Mouse (Mus musculus) neural tube, embryonic 11.5 days (tissue): ENCODE data around the gene Cotl1. TPM values are rescaled to one million over a fixed set of nuclear protein-coding genes. Genes with fewer than 3 reads are reported as not detected.
"Not testable (repeated sequence)": the region's sequence is repeated elsewhere in the genome, so short reads cannot be mapped to it uniquely, and the experiment has no call there.

Experiments used
- ATAC-seq: fragments of 200-750 bp; cut with Nextera tagmentation; 2 replicates; pipeline ENCODE4 v1.8.0; 2017; ENCODE audit warnings: moderate number of reproducible peaks, mild to moderate bottlenecking, moderate TSS enrichment, moderate library complexity; ENCODE audit not compliant: insufficient read depth, low FRiP score, low TSS enrichment
- DNase-seq: peaks from one replicate; pipeline ENCODE4 v3.0.0-alpha.2; 2015; ENCODE audit warnings: low spot score
- H3K27ac ChIP-seq: fragments of 300-500 bp; sonication (generic); 2 replicates; pipeline ENCODE4 v1.5.1; 2014; ENCODE audit warnings: low read depth, mild to moderate bottlenecking, low read length
- H3K27me3 ChIP-seq: fragments of 300-500 bp; sonication (generic); 2 replicates; pipeline ENCODE4 v1.6.1; 2014; ENCODE audit warnings: mild to moderate bottlenecking, low read length, mixed read lengths; ENCODE audit not compliant: control insufficient read depth, insufficient read depth
- H3K36me3 ChIP-seq: fragments of 300-500 bp; sonication (generic); 2 replicates; pipeline ENCODE4 v1.6.1; 2014; ENCODE audit warnings: mild to moderate bottlenecking, low read length, moderate library complexity, mixed read lengths; ENCODE audit not compliant: control insufficient read depth, insufficient read depth
- H3K4me1 ChIP-seq: fragments of 300-500 bp; sonication (generic); 2 replicates; pipeline ENCODE4 v1.6.1; 2014; ENCODE audit warnings: low read length, mixed read lengths; ENCODE audit not compliant: control insufficient read depth, insufficient read depth
- H3K4me2 ChIP-seq: fragments of 300-500 bp; sonication (generic); 2 replicates; pipeline ENCODE4 v1.6.1; 2014; ENCODE audit warnings: low read depth, mild to moderate bottlenecking, moderate library complexity
- H3K4me3 ChIP-seq: fragments of 300-500 bp; sonication (generic); 2 replicates; pipeline ENCODE4 v1.5.1; 2014; ENCODE audit warnings: low read depth, low read length
- H3K9ac ChIP-seq: fragments of 300-500 bp; sonication (generic); 2 replicates; pipeline ENCODE4 v1.6.1; 2014; ENCODE audit warnings: mild to moderate bottlenecking, low read length
- H3K9me3 ChIP-seq: fragments of 300-500 bp; sonication (generic); 2 replicates; pipeline ENCODE4 v1.6.1; 2016; ENCODE audit warnings: low read length; ENCODE audit not compliant: control insufficient read depth
- WGBS: fragments of 180-500 bp; shearing (Covaris S2); extraction: QIAGEN DNeasy Blood & Tissue Kit; methylation state at CpG from one replicate; pipeline ENCODE4 v1.1.7; 2014; 5-methylcytosine and 5-hydroxymethylcytosine counted together
- polyA plus RNA-seq: library from polyadenylated mRNA; unstranded; fragments of >200 nt; fragmentation: Nextera tagmentation; extraction: Ambion mirVana; gene quantifications from 2 replicates; pipeline ENCODE4 v1.2.1, GENCODE M21; 2014

Cotl1 gene
- polyA plus RNA-seq, 1 experiment from 2014 or later: 631 TPM

GRCm38 (mm10) chr8:119862749-119863148, 22.4 kb upstream of the Cotl1 start:
- no peaks in the 10 kb centered on the region for H3K9me3 ChIP-seq
- peak overlapping the region; percentile 71 for H3K9ac ChIP-seq
- no peaks in the 10 kb centered on the region for H3K4me1 ChIP-seq
- ATAC-seq: no peak
- peak overlapping the region; percentile 65 for H3K4me3 ChIP-seq
- DNase-seq: no peak
- H3K36me3 ChIP-seq: no peaks in the 10 kb centered on the region
- WGBS: 15% methylated on average over 6 of the region's 6 CpGs
- no peak overlapping the region for H3K27ac ChIP-seq
- H3K27me3 ChIP-seq: 0 out of 2 replicates have a peak, but pooled peaks cover 3% of the 10 kb centered on the region
- peak overlapping the region; percentile 64 for H3K4me2 ChIP-seq

- Histone ChIP-seq H3K4me2 (peak overlapping the region; percentile 64), H3K27ac (no peak overlapping the region), H3K9ac (peak overlapping the region; percentile 71), H3K36me3 (no peaks in the 10 kb centered on the region), H3K27me3 (0 out of 2 replicates have a peak, but pooled peaks cover 3% of the 10 kb centered on the region), H3K9me3 (no peaks in the 10 kb centered on the region), H3K4me1 (no peaks in the 10 kb centered on the region), H3K4me3 (peak overlapping the region; percentile 65)
- ATAC-seq (no peak; the same call in 1 of the 2 replicates), DNase-seq (no peak)
- 2% methylated on average over 19 of the region's 19 CpGs for WGBS
These were observed 22.0 kb upstream of the Cotl1 start for GRCm38 (mm10) chr8:119862390-119862734.

DNA sequence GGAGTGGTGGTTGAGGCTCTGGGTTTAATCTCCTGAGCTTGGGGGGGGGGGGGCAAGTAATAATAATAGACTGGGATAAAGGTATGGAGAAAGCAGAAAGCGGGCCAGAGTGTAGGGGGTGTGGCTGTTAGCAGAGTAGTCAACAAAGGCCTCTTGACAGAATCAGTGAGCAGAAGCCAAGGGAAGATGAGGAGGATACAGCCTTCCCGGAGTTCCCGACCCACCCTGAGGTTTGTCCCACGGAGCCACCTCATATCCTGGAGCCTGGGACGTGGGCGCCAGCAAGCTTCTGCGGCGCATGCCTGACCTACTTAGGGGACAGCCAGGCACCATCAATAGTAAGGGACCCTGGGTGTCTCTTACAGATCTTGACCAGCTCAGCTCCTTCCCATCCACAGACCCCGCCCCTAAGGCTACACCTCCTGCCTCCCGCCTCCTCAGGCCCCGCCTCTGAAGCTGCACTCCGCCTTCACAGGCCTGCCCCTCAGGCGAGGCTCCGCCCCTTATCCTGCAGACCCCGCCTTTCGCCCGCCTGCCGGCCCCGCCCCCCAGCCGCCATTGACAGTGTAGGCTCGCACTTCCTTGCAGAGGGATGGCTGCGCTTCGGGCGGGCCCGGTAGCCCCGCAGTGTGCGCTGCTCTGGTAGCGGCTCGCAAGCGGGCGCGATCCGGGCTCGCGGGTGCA, 21.5 kb upstream of the Cotl1 start, which contains the start of gene Klhl36:
TSS of gene Klhl36 (plus strand) at position 561 of the 684 bp plus-strand sequence.
- Histone ChIP-seq H3K4me1 (no peaks in the 10 kb centered on the region), H3K36me3 (no peaks in the 10 kb centered on the region), H3K9me3 (no peaks in the 10 kb centered on the region), H3K4me3 (peak within 1 kb of the TSS; percentile 65), H3K4me2 (peak within 1 kb of the TSS; percentile 64), H3K9ac (peak within 1 kb of the TSS; percentile 71), H3K27me3 (0 out of 2 replicates have a peak, but pooled peaks cover 3% of the 10 kb centered on the region), H3K27ac (no peak within 1 kb of the TSS)
- ATAC-seq (peak; percentile 95), DNase-seq (peak; percentile 95)
- WGBS: 1% methylated on average over 34 of the region's 35 CpGs

DNA sequence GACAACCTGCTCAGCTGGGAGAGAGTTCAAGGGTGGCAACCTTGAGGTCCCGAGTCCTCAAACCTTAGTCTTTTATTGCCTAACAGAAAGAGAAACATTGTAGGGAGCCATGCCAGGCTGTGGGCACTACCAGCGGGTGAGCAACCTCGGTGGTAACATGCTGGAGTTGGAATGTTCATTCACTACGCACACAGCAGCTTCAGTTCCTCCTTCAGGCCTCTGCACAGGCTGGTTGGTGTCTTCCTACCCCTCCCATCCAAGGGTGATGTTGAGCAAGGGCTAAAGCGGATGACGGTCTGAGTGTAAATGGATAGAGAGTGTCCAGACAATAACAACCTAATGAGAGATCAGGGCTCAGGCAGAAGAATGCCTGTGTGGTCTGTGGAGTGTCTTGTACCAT, 17.4 kb upstream of the Cotl1 start:
- no peak overlapping the region for H3K27ac ChIP-seq
- 79% methylated on average over 6 of the region's 6 CpGs for WGBS
- no peaks in the 10 kb centered on the region for H3K4me1 ChIP-seq
- H3K27me3 ChIP-seq: no peaks in the 10 kb centered on the region
- no peaks in the 10 kb centered on the region for H3K36me3 ChIP-seq
- H3K9ac ChIP-seq: no peak overlapping the region
- DNase-seq: no peak
- ATAC-seq: no peak
- no peak overlapping the region for H3K4me3 ChIP-seq
- no peak overlapping the region for H3K4me2 ChIP-seq
- no peaks in the 10 kb centered on the region for H3K9me3 ChIP-seq

GRCm38 (mm10) chr8:119855656-119856055, 15.3 kb upstream of the Cotl1 start:
- no peak for DNase-seq
- Histone ChIP-seq H3K4me2 (no peak overlapping the region), H3K27ac (no peak overlapping the region), H3K9me3 (no peaks in the 10 kb centered on the region), H3K4me1 (no peaks in the 10 kb centered on the region), H3K27me3 (no peaks in the 10 kb centered on the region), H3K4me3 (no peak overlapping the region), H3K36me3 (no peaks in the 10 kb centered on the region), H3K9ac (no peak overlapping the region)
- 88% methylated on average over 5 of the region's 5 CpGs for WGBS
- ATAC-seq: no peak

GRCm38 (mm10) chr8:119854035-119854434, 13.7 kb upstream of the Cotl1 start:
- no peak overlapping the region for H3K4me2 ChIP-seq
- no peak overlapping the region for H3K9ac ChIP-seq
- no peaks in the 10 kb centered on the region for H3K27me3 ChIP-seq
- no peak for ATAC-seq
- no peak for DNase-seq
- H3K27ac ChIP-seq: no peak overlapping the region
- 36% methylated on average over 5 of the region's 5 CpGs for WGBS
- H3K4me1 ChIP-seq: no peaks in the 10 kb centered on the region
- H3K36me3 ChIP-seq: no peaks in the 10 kb centered on the region
- H3K9me3 ChIP-seq: no peaks in the 10 kb centered on the region
- H3K4me3 ChIP-seq: no peak overlapping the region

DNA sequence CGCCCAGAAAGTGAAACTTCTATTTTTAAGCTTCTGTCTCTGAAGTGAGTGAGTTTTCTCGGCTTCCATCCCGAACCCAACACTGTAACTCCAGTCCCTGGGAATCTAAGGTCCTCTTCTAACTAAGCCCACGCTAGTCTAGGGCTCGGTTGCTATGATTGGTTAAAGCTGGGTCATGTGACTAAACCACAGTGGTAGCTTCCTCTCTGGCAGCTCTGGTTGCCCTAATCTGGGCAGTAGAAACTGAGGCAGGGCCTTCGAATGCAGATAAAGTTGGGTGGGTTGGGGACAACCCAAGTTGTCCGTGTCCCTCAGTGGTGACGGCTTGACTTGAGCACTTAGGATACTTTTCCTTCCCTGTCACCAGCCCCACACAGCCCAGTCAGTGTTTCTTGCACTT, 13.2 kb upstream of the Cotl1 start:
- ATAC-seq (no peak), DNase-seq (no peak)
- H3K4me1 ChIP-seq: no peaks in the 10 kb centered on the region
- no peak overlapping the region for H3K9ac ChIP-seq
- no peak overlapping the region for H3K4me3 ChIP-seq
- no peak overlapping the region for H3K27ac ChIP-seq
- no peaks in the 10 kb centered on the region for H3K27me3 ChIP-seq
- no peaks in the 10 kb centered on the region for H3K36me3 ChIP-seq
- no peak overlapping the region for H3K4me2 ChIP-seq
- 69% methylated on average over 8 of the region's 8 CpGs for WGBS
- H3K9me3 ChIP-seq: no peaks in the 10 kb centered on the region

GRCm38 (mm10) chr8:119847232-119847922, 7.0 kb upstream of the Cotl1 start:
- DNase-seq (no peak), ATAC-seq (no peak)
- H3K4me3 ChIP-seq: no peak overlapping the region
- no peaks in the 10 kb centered on the region for H3K4me1 ChIP-seq
- WGBS: 89% methylated on average over 16 of the region's 16 CpGs
- H3K27ac ChIP-seq: no peak overlapping the region
- no peak overlapping the region for H3K9ac ChIP-seq
- no peaks in the 10 kb centered on the region for H3K9me3 ChIP-seq
- H3K27me3 ChIP-seq: no peaks in the 10 kb centered on the region
- H3K4me2 ChIP-seq: no peak overlapping the region
- H3K36me3 ChIP-seq: no peaks in the 10 kb centered on the region

- not testable (repeated sequence) for H3K4me3 ChIP-seq, H3K9me3 ChIP-seq, DNase-seq, H3K27ac ChIP-seq, H3K4me2 ChIP-seq, H3K27me3 ChIP-seq, H3K36me3 ChIP-seq, ATAC-seq, H3K4me1 ChIP-seq, H3K9ac ChIP-seq
- 80% methylated on average over 7 of the region's 7 CpGs for WGBS
These were observed 5.4 kb upstream of the Cotl1 start for GRCm38 (mm10) chr8:119845741-119846140.
